Mouse (Mus musculus) E14TG2a.4 (cell line): ENCODE measurements around the gene Spef1.
A peak's percentile ranks its signal among the peaks of the same experiment; 100 is the strongest.

Experiments
- H3K27me3 ChIP-seq: 2 replicates; pipeline ENCODE4 v1.6.1; 2014; ENCODE audit warnings: low read length, control low read depth; ENCODE audit not compliant: insufficient read depth
- H3K36me3 ChIP-seq: 2 replicates; pipeline ENCODE4 v1.6.1; 2014; ENCODE audit warnings: low read length, control low read depth; ENCODE audit not compliant: insufficient read depth
- H3K4me1 ChIP-seq: replicated peaks from 2 replicates; pipeline ENCODE4 v1.6.1; 2014; ENCODE audit warnings: low read depth, low read length, control low read depth
- H3K4me3 ChIP-seq: replicated peaks from 2 replicates; pipeline ENCODE4 v1.5.1; 2014; ENCODE audit warnings: mild to moderate bottlenecking, low read length
- H3K9me3 ChIP-seq: 2 replicates; pipeline ENCODE4 v1.6.1; 2014; ENCODE audit warnings: low read length, control low read depth
- CTCF ChIP-seq: conservative IDR thresholded peaks from 2 replicates; pipeline ENCODE4 v1.5.1; 2014; ENCODE audit warnings: low read length
- NANOG ChIP-seq: IDR thresholded peaks from 2 replicates; pipeline ENCODE4 v1.6.1; 2014; ENCODE audit warnings: borderline replicate concordance, low read length, mixed read lengths
- POU5F1 ChIP-seq: IDR thresholded peaks from 2 replicates; pipeline ENCODE4 v1.6.1; 2014; ENCODE audit warnings: low read length, borderline replicate concordance

Spef1 gene

DNA sequence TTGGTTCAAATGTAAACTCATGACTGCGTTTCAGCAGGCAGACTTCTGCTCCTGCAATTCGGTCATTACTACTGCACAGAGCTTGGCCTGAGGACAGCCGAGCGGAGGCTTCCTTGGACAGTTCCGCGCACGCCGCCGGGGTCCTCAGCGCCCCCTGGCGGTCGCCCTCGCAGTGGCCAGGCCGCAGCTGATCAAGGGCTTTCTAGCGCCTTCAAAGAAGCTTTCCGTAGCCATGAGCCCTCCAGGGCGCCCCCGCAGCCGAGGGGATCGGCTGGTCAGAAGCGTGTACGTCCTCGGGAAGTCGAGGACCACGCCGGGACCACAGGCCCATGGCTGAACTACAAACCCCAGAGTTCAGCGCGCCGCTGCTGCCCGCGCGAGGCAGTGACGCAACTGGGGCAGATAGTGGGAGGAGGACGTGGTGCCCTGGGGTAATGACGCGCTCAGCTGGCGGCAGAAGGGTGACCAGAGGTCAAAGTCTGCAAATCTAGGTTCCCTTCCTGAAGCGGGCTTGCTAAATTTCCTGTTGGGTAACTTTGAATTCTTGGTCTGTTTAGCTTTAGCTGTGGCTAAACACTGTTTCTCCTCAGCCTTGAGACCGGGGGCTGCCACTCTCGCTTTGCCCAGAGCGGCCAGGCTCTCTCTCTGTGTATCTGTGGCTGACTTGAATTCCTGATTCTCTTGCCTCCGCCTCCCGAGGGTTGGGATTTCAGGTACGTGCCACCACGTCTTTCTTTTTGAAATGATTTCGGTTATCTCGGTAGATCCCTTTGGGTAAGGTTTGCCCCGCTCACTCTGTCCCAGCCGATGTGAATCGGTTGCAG lies 23.1 kb upstream of the Spef1 start:
- Histone ChIP-seq H3K4me3 (peak overlapping the region; percentile 87), H3K36me3 (0 out of 2 replicates have a peak, but pooled peaks cover 10% of the 10 kb centered on the region), H3K9me3 (peaks cover 5% of the 10 kb centered on the region; the same call in 1 of the 2 replicates), H3K27me3 (peaks cover 16% of the 10 kb centered on the region; the same call in 1 of the 2 replicates), H3K4me1 (peaks cover 48% of the 10 kb centered on the region)
- peak; percentile 26; the same call in 1 of the 2 replicates for TF ChIP-seq CTCF
- no peak for TF ChIP-seq POU5F1

DNA sequence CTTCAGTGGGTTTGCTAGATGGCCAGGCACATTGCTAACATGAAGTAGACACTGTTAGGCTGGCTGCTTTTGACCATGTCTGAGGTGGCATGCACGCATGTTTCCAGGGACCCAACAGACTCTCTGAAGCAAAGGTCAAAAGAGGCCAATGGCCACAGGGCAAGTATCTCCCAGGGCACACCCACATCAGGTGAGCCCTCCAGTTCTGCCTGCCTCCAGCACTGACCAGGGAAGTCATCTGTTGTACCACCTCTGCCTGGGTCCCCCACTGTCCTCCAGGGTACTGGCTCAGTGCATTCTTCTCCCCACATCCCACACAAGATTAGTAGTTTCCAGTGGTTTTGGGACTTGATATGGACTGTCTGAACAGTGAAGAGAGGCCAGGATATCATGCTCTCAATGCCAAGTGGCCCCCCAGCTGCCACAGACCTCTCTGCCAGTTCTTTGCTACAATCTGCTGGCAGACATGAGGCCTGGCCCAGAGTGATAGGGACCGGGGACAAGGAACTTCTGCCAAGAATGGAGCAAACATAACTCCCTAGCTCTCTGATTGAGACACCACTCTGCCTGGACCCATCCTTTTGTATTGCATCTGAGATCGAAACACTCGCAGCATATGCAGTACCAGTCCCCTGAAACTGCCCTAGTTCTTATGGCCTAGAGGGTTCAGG lies 22.2 kb upstream of the Spef1 start:
- TF ChIP-seq POU5F1 (no peak), NANOG (no peak), CTCF (no peak)
- peaks cover 17% of the 10 kb centered on the region; the same call in 1 of the 2 replicates for H3K27me3 ChIP-seq
- 0 out of 2 replicates have a peak, but pooled peaks cover 5% of the 10 kb centered on the region for H3K36me3 ChIP-seq
- no peaks in the 10 kb centered on the region for H3K9me3 ChIP-seq
- peaks cover 57% of the 10 kb centered on the region for H3K4me1 ChIP-seq
- H3K4me3 ChIP-seq: peak overlapping the region; percentile 87

DNA sequence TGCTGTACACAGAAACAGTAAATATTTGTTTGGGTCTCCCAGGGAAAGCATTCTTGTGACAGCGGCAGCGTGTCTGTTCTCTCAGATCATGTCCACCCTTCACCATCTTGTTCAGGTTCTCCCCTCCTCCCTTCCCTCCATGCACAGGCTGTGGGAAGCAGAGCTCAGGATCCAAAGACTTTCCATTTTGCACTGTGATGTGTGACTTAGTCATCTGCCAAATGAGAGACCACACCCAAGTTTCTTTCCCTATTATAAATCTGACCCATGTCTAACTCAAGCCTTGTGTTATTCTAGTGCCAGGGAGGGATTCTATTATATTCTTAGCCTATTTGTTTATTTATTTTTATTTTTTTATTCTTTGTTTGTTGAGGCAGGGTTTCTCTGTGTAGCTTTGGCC lies 21.3 kb upstream of the Spef1 start:
- H3K9me3 ChIP-seq: no peaks in the 10 kb centered on the region
- H3K4me1 ChIP-seq: peaks cover 55% of the 10 kb centered on the region
- H3K27me3 ChIP-seq: peaks cover 17% of the 10 kb centered on the region; the same call in 1 of the 2 replicates
- H3K4me3 ChIP-seq: no peak overlapping the region
- TF ChIP-seq CTCF (no peak), POU5F1 (no peak)
- H3K36me3 ChIP-seq: 0 out of 2 replicates have a peak, but pooled peaks cover 5% of the 10 kb centered on the region

- H3K36me3 ChIP-seq: peaks cover 4% of the 10 kb centered on the region; the same call in 1 of the 2 replicates
- H3K27me3 ChIP-seq: peaks cover 14% of the 10 kb centered on the region; the same call in 1 of the 2 replicates
- no peak for TF ChIP-seq POU5F1
- TF ChIP-seq NANOG: no peak
- no peak for TF ChIP-seq CTCF
- peaks cover 43% of the 10 kb centered on the region for H3K4me1 ChIP-seq
- no peaks in the 10 kb centered on the region for H3K9me3 ChIP-seq
- H3K4me3 ChIP-seq: no peak within 1 kb of the TSS
These were observed 19.7 kb upstream of the Spef1 start, which contains the start of gene Ap5s1 for GRCm38 (mm10) chr2:131206778-131207177. Ap5s1 (plus strand) TSS chr2:131207078.

- H3K36me3 ChIP-seq: peaks cover 8% of the 10 kb centered on the region; the same call in 1 of the 2 replicates
- peaks cover 5% of the 10 kb centered on the region; the same call in 1 of the 2 replicates for H3K9me3 ChIP-seq
- no peak for TF ChIP-seq CTCF
- no peak for TF ChIP-seq NANOG
- TF ChIP-seq POU5F1: no peak
- H3K4me1 ChIP-seq: peaks cover 35% of the 10 kb centered on the region
- no peak overlapping the region for H3K4me3 ChIP-seq
- peaks cover 14% of the 10 kb centered on the region; the same call in 1 of the 2 replicates for H3K27me3 ChIP-seq
These were observed 18.6 kb upstream of the Spef1 start for GRCm38 (mm10) chr2:131205521-131206182.

DNA sequence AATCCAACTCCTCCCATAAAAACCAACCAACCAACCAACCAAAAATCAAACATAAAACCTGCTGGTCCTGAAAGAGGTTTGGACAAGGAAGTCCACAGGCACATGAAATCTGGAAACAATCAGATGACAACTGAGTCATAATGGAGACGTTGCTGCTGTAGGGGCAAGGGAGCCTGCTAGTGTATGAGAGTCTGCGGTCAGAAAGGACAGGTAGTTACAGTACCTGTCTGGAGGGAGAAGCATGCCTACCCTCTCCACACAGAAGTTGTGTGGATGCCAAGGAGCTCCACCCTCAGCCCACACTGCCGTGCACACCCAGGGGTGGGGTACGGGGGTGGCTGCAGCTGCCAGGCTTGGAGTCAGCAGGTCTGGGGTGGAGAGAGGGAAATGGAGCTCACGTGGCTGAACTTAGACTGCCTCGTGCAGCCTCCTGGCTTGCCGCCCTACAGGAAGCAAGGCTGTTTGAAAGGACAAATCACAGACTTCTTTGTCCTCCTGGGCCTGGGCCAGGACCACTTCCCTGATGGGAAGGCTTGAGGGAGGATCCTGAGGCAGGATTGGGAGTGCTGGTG lies 17.4 kb upstream of the Spef1 start:
- Histone ChIP-seq H3K4me3 (0 out of 2 replicates have a peak overlapping the region, but pooled peaks have one; percentile 23), H3K9me3 (peaks cover 7% of the 10 kb centered on the region; the same call in 1 of the 2 replicates), H3K36me3 (peaks cover 13% of the 10 kb centered on the region; the same call in 1 of the 2 replicates), H3K4me1 (peaks cover 30% of the 10 kb centered on the region), H3K27me3 (peaks cover 14% of the 10 kb centered on the region; the same call in 1 of the 2 replicates)
- TF ChIP-seq NANOG (no peak), CTCF (no peak), POU5F1 (no peak)

DNA sequence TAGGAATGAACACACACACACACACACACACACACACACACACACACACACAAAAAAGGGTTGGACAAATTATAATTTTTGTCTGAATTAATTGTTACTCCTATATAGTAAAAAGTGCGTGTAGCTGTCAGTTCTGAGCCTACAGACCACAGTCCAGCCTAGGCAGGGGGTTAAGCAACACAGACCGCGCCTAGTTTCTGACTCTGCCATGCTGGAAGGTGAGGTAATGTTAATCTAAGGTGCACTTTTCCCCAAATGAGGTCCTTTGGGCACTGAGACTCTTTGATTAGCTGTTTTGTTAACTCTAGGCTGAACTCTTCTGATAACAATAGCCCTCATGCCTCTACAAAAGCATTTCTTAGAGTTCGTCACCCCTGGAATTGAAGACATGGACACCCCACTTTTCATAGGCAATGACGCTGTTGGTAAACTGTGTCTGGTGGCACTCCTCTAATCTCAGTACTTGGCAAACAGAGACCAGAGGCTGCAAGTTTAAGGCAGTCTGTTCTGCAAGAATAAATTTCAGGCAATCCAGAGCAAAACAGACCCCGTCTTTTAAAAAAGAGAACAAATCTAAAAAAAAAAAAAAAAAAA lies 16.8 kb upstream of the Spef1 start:
- Histone ChIP-seq H3K4me1 (peaks cover 30% of the 10 kb centered on the region), H3K36me3 (peaks cover 13% of the 10 kb centered on the region; the same call in 1 of the 2 replicates), H3K4me3 (no peak overlapping the region), H3K27me3 (peaks cover 14% of the 10 kb centered on the region; the same call in 1 of the 2 replicates), H3K9me3 (peaks cover 7% of the 10 kb centered on the region; the same call in 1 of the 2 replicates)
- TF ChIP-seq POU5F1: no peak
- TF ChIP-seq NANOG: no peak
- TF ChIP-seq CTCF: no peak

- H3K4me3 ChIP-seq: no peak overlapping the region
- H3K9me3 ChIP-seq: peaks cover 7% of the 10 kb centered on the region; the same call in 1 of the 2 replicates
- H3K4me1 ChIP-seq: peaks cover 51% of the 10 kb centered on the region
- H3K27me3 ChIP-seq: peaks cover 11% of the 10 kb centered on the region; the same call in 1 of the 2 replicates
- H3K36me3 ChIP-seq: peaks cover 30% of the 10 kb centered on the region
- TF ChIP-seq NANOG: no peak
- no peak for TF ChIP-seq POU5F1
- TF ChIP-seq CTCF: no peak
These were observed 14.2 kb upstream of the Spef1 start for GRCm38 (mm10) chr2:131201262-131201661.
